Mouse (Mus musculus): ENCODE data around the gene Timp4.
"Not testable (repeated sequence)": the region's sequence is repeated elsewhere in the genome, so short reads cannot be mapped to it uniquely, and the experiment has no call there.

The Timp4 gene

GRCm38 (mm10) chr6:115245500-115246058 lies 6.4 kb downstream of the Timp4 start:
- DNase-seq = no peak

DNA sequence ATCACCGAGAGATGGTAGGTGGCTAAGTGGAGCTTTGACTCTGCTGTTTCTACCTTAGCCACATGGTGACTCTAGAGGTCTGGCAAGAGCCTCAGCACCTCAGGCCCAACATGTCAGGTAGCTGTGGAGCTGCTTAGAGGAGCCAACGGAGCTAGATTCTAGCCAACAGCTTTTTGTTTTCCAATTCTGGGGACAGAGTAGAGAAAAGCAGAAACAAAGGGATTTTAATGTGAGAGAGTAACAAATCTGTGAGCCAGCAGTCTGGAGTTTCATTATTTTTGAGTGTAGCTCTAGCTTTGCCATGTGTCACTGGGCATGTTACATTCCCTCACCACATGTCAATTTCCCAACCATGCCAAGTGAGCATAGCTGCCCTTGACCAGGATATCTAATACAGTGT lies 7.8 kb downstream of the Timp4 start:
- DNase-seq = no peak

GRCm38 (mm10) chr6:115241939-115242338 lies 10.1 kb downstream of the Timp4 start:
- no peak for DNase-seq

- no peak for DNase-seq
Measured at GRCm38 (mm10) chr6:115241131-115241699, 10.8 kb downstream of the Timp4 start.

DNA sequence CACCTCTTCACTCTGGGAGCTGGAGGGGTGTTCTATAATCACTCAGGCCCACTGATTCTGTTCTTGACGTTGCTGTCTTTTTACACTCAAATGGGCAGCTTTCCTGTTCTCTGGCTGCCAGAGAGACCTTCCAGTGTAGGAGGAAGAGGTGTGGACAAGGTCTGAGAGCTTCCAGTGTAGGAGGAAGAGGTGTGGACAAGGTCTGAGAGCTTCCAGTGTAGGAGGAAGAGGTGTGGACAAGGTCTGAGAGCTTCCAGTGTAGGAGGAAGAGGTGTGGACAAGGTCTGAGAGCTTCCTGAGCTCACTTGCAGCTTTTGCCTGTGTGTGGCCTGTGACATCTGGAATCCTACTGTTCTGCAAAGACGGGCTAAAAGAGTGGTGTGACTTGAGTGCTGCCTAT lies 11.6 kb downstream of the Timp4 start:
- DNase-seq = not testable (repeated sequence)

DNA sequence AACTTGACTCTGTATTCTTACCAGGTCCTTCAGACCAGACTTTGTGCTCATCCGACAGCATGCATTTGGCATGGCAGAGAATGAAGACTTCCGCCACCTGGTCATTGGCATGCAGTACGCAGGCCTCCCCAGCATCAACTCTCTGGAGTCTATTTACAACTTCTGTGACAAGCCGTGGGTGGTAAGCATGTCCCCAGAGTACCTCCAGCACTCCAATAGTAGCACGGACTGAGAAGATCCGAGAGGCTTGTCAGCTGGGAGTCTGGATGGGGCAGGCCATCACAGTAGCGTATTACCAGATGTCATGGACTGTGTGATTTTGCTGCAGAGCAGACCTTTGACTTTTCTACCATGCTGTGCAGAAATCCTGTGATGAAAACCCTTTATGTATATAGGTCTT lies 12.7 kb downstream of the Timp4 start:
- no peak for DNase-seq

- DNase-seq = no peak
Measured at GRCm38 (mm10) chr6:115238031-115239027, 13.7 kb downstream of the Timp4 start.

DNA sequence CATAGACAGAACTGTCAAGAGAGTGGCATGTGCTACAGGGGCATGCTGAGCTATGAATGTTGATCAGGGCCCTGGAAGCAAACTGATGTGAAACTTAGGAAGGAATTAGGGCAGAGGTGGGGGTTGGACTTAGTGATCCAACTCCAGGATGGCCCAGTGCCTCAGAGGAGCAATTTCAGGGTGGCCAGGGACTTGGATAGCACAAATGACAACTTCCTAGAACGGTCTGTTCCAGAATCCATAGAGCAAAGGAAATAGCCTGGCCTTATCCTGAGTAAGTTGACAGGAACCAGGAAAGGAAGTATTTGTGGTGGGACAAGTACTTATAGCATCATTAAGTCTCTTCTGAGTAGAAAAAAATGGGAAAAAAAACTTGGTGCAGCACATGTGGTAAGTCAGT lies 19.4 kb downstream of the Timp4 start:
- DNase-seq = no peak

DNA sequence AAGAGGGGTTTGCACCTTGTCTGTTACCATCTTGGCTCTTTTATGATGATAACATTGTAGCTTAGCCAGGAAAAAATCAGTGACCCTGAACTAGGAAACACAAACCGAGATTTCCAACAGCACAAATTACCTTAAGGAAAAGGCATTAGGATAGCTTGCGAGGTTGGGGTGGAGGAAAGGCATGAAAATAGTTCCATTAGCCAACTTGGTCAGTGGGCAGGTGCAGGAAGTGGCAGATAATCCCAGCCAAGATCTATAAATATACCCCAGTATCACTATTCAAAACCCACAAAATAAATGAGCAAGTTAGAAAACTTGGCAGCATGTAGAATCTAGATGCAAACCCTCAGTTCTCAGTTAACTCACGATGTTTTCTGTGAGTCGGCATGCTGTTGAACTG lies 20.2 kb downstream of the Timp4 start:
- no peak for DNase-seq

GRCm38 (mm10) chr6:115230557-115230956 lies 21.4 kb downstream of the Timp4 start:
- no peak for DNase-seq

DNA sequence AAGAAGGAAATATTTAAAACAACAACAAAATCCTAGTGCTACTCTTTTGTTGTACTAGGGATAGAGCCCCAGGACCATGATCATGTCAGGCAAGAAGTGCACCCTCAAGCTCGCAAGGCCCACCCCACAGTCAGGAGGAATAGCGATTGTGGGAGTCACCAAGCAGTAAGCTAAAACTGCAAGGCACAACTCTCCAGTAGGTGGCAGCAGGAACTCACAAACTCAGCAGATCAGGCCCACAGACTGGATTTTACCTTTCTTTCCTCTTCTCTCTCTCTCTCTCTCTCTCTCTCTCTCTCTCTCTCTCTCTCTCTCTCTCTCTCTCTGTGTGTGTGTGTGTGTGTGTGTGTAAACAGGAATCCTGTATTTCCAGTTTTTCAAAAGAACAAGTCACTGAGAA lies 24.5 kb downstream of the Timp4 start:
- peak; percentile 87 for DNase-seq

GRCm38 (mm10) chr6:115227043-115227442 lies 25.0 kb downstream of the Timp4 start, which contains the start of gene Gm17482:
Gm17482 (plus strand) TSS chr6:115227343.
- DNase-seq = no peak

DNA sequence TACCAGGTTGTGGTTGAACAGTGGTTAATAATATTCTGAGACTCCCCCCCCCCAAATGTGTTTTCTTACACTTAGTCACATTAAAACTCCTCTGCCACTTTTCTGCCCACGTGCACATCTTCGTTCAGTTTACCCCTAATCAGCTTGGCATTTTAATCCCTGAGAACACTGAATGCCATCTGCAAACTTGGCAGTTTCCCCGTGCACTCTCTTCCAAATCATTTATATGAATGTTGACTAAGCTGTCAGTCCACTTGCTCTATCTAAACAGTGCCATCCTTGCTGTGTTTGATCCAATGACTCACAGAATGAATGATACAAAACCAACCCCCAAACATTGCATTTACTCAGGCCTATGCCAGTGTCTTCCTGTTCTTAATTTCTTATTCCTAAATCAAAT lies 26.5 kb downstream of the Timp4 start:
- DNase-seq = no peak

- DNase-seq = no peak
Measured at GRCm38 (mm10) chr6:115221215-115221641, 30.8 kb downstream of the Timp4 start.

DNA sequence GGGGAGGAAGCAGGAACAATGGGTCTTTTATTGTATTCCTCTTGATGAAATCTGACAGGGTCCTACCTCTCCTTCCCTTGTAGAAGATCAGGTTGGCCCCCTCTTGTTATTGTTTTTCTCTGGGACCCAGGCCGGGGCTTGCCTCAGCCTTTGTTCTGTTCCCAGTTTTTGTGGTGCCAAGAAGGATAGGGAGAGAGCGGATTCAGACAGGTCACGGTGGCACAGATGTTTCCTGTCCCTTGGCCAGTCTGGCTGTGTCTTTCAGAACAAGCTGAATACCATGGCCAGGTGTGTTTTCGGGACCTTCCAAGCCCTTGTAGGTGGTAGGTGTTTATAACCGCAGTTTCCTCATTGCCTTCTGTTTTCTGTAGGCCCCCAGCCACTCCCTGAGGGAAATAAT lies 38.9 kb downstream of the Timp4 start:
- DNase-seq = peak; percentile 44

DNA sequence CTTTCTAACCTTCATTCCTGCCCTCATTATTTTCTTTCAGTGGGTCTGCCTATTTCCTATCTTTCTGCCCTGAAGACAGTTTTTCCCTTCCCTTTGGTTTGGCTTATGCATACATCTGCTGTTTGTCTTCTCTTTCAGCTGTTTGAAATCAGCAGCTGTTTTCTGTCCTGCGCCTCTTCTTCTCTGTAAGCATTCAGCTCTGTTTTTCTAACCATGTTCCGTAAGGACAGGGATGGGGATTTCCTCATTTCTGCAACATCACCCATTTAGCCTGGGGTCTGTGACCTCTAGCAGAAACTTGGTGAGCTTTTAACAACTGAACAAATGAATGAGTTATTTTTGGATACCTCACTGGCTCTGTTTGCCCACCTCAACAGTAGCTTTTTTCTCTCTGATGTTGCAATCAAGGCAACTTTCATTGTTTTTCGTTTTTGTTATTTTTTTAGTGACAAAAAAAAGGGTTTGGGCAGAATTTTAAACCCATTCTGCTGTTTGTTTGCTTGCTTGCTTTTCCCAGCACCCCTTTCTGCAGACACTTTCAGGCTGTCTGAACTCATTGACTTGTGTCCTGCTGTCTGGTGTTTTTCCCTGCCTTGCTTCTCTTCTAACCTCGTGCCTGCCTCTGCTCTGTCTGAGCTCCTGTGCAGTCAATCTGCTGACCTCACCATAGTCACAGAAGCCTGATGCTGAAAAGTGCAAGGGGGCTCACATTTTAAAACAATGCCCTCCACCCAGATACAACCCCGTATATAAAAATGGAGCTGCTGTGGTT lies 39.7 kb downstream of the Timp4 start:
- peak; percentile 19 for DNase-seq

DNA sequence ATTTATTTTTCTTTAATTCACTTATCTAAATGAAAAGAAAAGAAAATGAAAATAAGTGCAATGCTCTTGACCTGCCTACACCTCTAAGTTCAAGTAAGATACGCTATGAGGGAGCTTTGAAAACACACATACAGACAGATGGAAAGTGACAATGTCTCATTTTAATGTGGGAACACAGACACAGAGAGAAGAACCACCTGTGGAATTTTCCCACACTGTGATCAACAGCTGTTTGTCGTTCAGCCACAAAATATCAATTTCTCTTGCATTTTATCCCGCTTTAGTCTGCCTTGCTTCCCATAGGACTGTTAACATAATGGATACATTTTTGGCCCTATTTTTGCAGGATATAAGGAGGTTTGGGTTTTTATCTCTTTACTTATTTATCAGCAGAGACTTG lies 41.2 kb downstream of the Timp4 start:
- no peak for DNase-seq

DNA sequence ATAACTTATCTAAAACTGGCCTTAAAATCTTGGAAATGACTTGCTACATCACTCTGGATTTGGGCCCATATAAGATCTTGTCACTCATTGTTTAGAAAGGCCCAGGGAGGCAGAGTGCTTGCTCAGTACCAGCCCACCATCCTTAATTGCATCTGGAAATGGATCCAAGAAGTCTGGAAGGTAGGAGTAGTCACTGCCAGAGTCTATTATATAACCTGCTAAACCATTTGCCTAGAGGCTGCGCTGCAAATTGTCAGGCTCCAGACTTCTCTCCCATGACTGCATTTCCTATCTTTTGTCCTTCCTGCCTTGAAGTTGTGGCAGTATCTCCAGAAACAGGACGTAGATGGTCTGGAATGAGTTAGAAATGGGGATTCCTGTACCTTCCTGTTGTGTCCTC lies 41.8 kb downstream of the Timp4 start:
- no peak for DNase-seq

GRCm38 (mm10) chr6:115203029-115203428 lies 49.0 kb downstream of the Timp4 start:
- no peak for DNase-seq

GRCm38 (mm10) chr6:115200753-115201152 lies 51.3 kb downstream of the Timp4 start:
- DNase-seq = no peak
